Mouse (Mus musculus) CD4-positive helper T cell, adult 2 months (primary cell): ENCODE data around the gene Gfi1b.

Source experiments
- DNase-seq: peaks from one replicate; pipeline ENCODE4 v3.0.0-alpha.2; 2012; ENCODE audit warnings: low read depth, missing footprints, low spot score

The Gfi1b gene

DNA sequence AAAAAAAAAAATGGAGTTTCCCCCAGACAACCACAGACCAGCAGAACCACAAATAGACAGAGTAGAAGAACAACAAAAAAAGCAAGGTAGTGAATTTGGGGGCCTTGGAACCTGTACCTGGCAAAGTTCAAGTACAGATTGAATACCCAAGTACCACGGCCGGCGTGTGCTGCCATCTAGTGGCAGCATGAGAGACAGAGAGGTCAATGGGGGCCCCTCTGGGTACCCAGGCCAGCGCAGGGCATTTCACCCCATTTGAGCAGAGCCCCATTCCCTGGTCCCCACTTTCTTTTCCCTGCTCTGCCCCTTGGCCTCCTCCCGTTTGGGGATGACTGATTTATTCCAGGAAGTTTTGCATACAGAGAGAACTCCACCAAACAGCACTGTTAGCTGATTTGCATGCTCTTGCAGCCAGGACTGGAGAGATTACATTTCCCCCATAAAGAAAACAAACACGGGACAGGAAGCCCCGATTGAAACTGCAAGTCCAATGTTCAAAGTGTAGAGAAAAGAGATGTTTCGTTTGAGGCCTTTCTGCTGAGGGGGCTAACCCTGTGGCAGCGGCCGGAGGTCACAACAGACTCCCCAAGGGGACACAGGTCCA, 841 bp upstream of the Gfi1b start:
- peak; percentile 56 for DNase-seq

- DNase-seq = no peak
Observed at GRCm38 (mm10) chr2:28621111-28621510, 671 bp downstream of the Gfi1b start.

- no peak for DNase-seq
Observed at GRCm38 (mm10) chr2:28620522-28620921, 1.3 kb downstream of the Gfi1b start.

- DNase-seq = no peak
Observed at GRCm38 (mm10) chr2:28619369-28619768, 2.4 kb downstream of the Gfi1b start.

- DNase-seq = no peak
Observed at GRCm38 (mm10) chr2:28618777-28619336, 2.9 kb downstream of the Gfi1b start.

DNA sequence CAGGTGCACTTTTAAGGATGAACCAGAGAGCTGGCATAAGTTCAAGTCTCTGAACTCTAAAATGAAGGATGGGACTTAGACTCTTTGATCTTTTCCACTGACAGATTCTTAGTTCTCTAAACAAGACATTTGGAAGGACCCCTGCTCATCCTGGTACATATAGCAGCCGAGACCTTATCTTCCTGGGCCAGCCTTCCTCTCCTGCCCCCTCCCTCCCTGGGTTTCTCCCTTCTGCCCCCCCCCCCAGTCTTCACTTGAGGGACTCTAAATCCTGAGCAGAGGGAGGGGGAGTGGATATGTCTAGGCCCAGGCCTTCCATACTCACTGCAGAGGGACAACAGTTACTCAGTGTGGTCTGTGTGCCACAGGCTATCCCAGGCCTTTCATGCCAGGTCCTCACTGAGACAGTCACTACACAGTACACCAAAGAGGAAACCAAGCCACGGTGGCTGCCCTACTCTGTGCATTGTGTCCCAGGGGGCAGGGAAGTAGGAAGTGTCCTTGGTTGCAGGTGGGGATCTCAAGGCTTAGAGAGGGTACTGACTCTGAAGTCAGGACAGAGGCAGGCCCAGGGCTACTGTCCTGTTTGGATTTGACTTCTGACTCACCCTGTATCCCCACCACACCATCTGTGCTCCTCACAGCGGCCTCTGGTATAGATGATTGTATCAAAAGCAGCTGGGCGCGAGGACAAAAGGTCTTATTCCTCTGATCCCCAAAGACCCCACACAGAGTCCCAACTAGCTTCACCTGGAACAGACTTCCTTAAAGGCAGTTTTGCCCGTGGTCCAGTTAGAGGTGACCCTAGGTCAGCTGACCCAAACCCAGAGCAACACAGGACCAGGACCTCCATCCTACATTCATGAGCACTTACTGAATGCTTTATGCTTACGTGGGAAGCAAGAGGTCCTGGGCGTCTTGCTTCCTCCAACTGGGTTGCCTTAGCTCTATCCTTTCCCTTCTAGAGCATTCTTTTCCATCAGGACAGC, 4.0 kb downstream of the Gfi1b start:
- no peak for DNase-seq

DNA sequence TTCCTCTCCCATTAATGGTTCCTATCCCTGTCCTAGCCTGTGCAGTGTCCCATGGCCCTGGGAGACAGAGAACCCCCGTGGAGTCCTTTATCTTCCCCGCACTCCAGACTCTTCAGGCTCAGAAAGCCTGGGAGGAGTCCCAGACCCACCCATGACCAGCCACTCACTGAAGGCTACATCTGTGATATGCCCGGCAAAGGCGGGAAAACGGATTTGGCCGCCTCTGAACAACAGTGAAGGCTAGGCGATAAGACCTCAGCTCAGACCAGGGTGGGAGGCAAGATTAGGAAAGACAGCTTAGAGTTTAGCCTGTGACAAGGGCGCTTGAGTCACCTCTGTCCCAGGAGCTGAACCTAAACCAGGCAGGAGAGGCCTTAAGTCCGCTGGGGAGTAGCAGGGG, 4.9 kb downstream of the Gfi1b start:
- DNase-seq = no peak

- DNase-seq = no peak
Observed at GRCm38 (mm10) chr2:28616358-28616757, 5.4 kb downstream of the Gfi1b start.

DNA sequence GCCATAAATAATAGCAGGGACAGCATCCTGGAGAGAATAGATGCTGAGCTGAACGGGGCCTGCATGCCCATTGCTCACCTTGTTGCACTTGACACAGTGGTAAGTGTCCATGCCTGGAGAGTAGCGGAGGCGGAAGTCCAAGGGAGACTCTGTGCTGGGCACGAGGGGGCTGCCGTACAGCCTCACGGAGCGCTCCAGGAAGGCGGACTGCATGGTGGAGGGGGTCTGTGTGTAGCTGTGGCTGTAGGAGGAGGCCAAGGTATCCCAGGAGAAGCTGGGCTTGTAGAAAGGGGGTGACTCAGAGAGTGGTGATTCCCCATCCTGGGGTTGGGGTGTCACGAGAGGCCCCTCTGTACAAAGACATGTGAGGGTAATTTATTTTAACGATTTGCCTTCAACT, 8.2 kb downstream of the Gfi1b start:
- no peak for DNase-seq

- no peak for DNase-seq
Observed at GRCm38 (mm10) chr2:28612436-28613063, 9.2 kb downstream of the Gfi1b start.

- DNase-seq = no peak
Observed at GRCm38 (mm10) chr2:28611407-28611787, 10.4 kb downstream of the Gfi1b start.

DNA sequence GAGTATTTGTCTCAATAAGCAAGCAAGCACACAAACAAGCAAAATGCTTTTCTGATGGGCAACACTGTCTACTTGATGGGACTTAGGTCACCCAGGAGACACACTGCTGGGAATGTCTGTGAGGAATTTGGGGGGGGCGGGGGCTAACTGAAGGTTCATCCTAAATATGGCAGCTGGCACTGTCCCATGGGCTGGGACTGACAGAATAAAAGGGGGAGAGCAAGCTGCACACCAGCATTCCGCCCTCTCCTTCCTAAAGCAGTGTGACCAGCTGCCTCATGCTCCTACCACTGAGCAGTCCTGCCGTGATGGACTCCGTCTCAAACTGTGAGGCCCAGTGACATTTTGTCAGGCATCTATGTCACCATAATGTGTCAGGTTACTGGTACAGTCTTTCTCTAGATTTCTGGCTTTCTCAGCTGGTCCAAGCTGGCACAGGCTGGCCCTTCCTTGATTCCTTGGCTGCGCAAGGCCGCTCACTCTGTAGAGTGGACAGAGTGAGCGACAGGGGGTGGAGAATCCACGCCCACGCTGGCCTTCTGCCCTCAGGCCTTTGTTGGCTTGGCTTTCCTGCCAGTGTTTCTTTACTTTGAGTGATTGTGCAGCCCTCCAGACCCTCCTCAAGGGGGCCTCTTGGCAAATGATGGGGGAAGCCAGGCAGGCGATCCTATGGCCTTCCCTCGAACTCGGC, 10.9 kb downstream of the Gfi1b start:
- no peak for DNase-seq

DNA sequence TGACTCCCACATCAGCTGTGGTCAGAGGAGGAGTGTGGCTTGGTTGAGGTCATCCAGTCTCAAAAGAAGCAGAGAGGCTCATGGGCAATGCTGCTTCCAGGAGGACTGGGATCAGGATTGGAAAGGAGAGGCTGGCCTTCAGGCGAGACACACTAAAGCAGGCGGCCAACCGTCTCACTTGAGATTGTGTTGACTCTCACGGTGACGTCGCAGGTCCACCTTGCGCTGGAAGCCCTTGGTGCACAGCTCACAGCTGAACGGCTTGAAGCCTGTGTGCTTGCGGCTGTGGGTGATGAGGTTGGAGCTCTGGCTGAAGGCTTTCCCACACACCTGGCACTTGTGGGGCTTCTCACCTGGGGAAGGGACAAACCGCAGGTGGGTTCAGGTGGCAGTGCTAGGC, 11.9 kb downstream of the Gfi1b start:
- DNase-seq = no peak

DNA sequence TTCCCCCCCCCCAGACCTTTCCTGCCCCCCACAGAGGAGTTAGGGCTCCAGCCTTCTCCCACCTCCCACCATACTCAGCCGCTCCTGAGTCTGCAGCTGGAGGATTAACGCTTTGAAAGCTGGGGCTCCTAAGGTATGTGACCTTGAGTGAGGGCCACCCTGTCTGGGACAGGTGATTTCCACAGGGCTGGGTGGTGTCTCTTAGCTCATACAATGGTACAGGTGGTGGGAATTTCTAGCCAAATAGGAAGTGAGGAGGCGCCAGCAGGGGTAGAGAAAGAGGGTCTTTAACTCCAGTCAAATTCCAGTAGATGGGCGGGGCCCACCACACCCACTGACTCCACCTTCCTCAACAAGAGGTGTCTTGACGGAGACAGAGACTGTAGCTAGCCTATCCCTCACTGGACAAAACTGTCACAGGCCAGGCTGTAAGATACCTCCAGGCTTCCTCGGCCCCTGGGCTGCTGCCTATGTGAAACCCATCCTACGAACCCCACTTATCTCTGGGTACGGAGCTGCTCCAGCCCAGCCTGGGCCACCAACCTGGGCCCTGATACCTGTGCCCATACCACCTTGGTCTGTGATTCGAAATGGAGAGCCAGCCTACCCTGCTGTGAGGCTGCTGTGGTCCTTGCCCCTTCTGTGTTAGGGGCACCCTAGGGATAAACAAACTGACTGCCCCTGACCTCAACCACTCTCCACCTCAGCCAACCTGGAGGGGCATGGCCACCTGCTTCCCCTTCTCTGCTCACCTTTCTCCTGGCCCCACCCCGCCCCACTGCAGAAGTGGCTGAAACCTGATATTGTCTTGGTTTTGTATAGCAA, 14.2 kb downstream of the Gfi1b start:
- no peak for DNase-seq

GRCm38 (mm10) chr2:28606601-28607340, 15.0 kb downstream of the Gfi1b start:
- DNase-seq = no peak

DNA sequence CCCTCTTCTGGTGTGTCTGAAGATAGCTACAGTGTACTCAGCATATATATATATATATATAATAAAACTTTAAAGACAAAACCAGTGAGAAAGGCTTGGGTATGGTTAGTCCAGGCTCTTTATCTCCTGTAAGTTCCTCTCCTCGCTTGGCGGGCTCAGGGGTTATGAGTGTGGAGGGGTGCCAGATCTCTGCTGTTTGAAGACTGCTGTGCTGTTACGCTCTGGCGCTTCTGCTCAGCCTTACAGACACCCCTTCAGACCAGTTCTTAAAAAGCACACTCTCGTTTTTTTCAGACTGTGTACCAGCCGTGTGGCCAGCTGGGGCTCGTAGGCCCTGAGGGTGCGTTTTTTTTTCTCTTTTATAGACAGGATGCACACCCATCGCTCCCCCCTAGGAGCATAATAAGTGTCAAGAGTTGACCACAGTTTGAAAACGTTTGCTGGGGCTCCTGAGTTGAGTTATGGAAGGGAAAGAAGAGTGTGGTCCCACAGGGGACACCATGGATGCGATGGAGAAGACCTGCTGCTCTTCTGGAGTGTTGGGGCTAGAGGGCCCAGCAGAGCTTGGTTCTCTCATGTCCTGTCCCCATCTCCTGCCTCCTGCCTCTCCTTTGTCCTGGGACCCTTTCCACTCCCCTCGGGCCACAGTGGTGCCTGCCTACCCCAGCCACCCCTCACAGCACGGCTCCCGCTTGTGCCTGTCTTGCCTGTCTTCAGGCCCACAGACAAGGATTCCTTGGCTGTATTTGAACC, 15.8 kb downstream of the Gfi1b start:
- no peak for DNase-seq

GRCm38 (mm10) chr2:28603542-28603941, 18.2 kb downstream of the Gfi1b start:
- no peak for DNase-seq

- DNase-seq = no peak
Observed at GRCm38 (mm10) chr2:28601720-28602590, 19.8 kb downstream of the Gfi1b start.
